Mouse (Mus musculus) hindbrain, embryonic 15.5 days (tissue): Measurements from ENCODE around the gene Fgfr2. TPM values are rescaled to one million over a fixed set of nuclear protein-coding genes. Genes with fewer than 3 reads are reported as not detected.

Source experiments
- ATAC-seq: fragments of 200-750 bp; cut with Nextera tagmentation; 2 replicates; pipeline ENCODE4 v1.8.0; 2017; ENCODE audit warnings: low read depth, moderate number of reproducible peaks, moderate TSS enrichment; ENCODE audit not compliant: low FRiP score
- H3K27ac ChIP-seq: fragments of 300-500 bp; sonication (generic); replicated peaks from 2 replicates; pipeline ENCODE4 v1.5.1; 2015; ENCODE audit warnings: mild to moderate bottlenecking, inconsistent platforms
- H3K27me3 ChIP-seq: fragments of 300-500 bp; sonication (generic); 2 replicates; pipeline ENCODE4 v1.6.1; 2015; ENCODE audit warnings: control low read depth, inconsistent platforms
- H3K36me3 ChIP-seq: fragments of 300-500 bp; sonication (generic); 2 replicates; pipeline ENCODE4 v1.6.1; 2015; ENCODE audit warnings: control low read depth, inconsistent platforms
- H3K4me1 ChIP-seq: fragments of 300-500 bp; sonication (generic); replicated peaks from 2 replicates; pipeline ENCODE4 v1.6.1; 2015; ENCODE audit warnings: control low read depth, inconsistent platforms
- H3K4me2 ChIP-seq: fragments of 300-500 bp; sonication (generic); 2 replicates; pipeline ENCODE4 v1.6.1; 2015; ENCODE audit warnings: moderate library complexity, mild to moderate bottlenecking, inconsistent platforms
- H3K4me3 ChIP-seq: fragments of 300-500 bp; sonication (generic); 2 replicates; pipeline ENCODE4 v1.5.1; 2015; ENCODE audit warnings: mild to moderate bottlenecking, inconsistent platforms
- H3K9ac ChIP-seq: fragments of 300-500 bp; sonication (generic); 2 replicates; pipeline ENCODE4 v1.6.1; 2015; ENCODE audit warnings: inconsistent platforms
- H3K9me3 ChIP-seq: fragments of 300-500 bp; sonication (generic); 2 replicates; pipeline ENCODE4 v1.6.1; 2016; ENCODE audit warnings: control low read depth, inconsistent platforms
- WGBS: fragments of 180-500 bp; shearing (Covaris S2); methylation state at CpG from one replicate; pipeline ENCODE4 v1.1.7; 2015; 5-methylcytosine and 5-hydroxymethylcytosine counted together
- polyA plus RNA-seq: library from polyadenylated mRNA; unstranded; fragments of >200 nt; fragmentation: Nextera tagmentation; extraction: Ambion mirVana; gene quantifications from 2 replicates; pipeline ENCODE4 v1.2.1, GENCODE M21; 2015

Fgfr2 gene
- polyA plus RNA-seq, 1 experiment from 2014 or later, result 28.5 TPM

- no peak for ATAC-seq
Observed at GRCm38 (mm10) chr7:132372752-132373513, 750.2 kb downstream of the Fgfr2 start.

GRCm38 (mm10) chr7:132371832-132372231 lies 751.3 kb downstream of the Fgfr2 start:
- Histone ChIP-seq H3K36me3 (no peaks in the 10 kb centered on the region), H3K9ac (no peak overlapping the region), H3K4me1 (peaks cover 25% of the 10 kb centered on the region), H3K9me3 (no peaks in the 10 kb centered on the region), H3K4me3 (no peak overlapping the region), H3K27ac (0 out of 2 replicates have a peak overlapping the region, but pooled peaks have one; percentile 7), H3K27me3 (no peaks in the 10 kb centered on the region), H3K4me2 (no peak overlapping the region)
- WGBS, result 62% methylated on average over 1 of the region's 1 CpGs
- ATAC-seq, result no peak

More at GRCm38 (mm10) chr7:132372752-132373513, 750.2 kb downstream of the Fgfr2 start:
- Histone ChIP-seq H3K9ac (no peak overlapping the region), H3K9me3 (no peaks in the 10 kb centered on the region), H3K4me2 (0 out of 2 replicates have a peak overlapping the region, but pooled peaks have one; percentile 6), H3K27me3 (no peaks in the 10 kb centered on the region), H3K27ac (peak overlapping the region; percentile 61), H3K36me3 (no peaks in the 10 kb centered on the region), H3K4me3 (no peak overlapping the region), H3K4me1 (peaks cover 27% of the 10 kb centered on the region)
- 22% methylated on average over 17 of the region's 17 CpGs for WGBS

GRCm38 (mm10) chr7:132369784-132370183 lies 753.4 kb downstream of the Fgfr2 start:
- Histone ChIP-seq H3K9me3 (no peaks in the 10 kb centered on the region), H3K36me3 (no peaks in the 10 kb centered on the region), H3K4me2 (no peak overlapping the region), H3K27ac (no peak overlapping the region), H3K9ac (no peak overlapping the region), H3K4me3 (no peak overlapping the region), H3K27me3 (no peaks in the 10 kb centered on the region), H3K4me1 (peaks cover 25% of the 10 kb centered on the region)
- WGBS, result 72% methylated on average over 2 of the region's 2 CpGs
- no peak for ATAC-seq

- Histone ChIP-seq H3K4me2 (no peak overlapping the region), H3K4me3 (no peak overlapping the region), H3K4me1 (peaks cover 24% of the 10 kb centered on the region), H3K9me3 (no peaks in the 10 kb centered on the region), H3K27me3 (no peaks in the 10 kb centered on the region), H3K36me3 (no peaks in the 10 kb centered on the region), H3K9ac (no peak overlapping the region), H3K27ac (no peak overlapping the region)
- ATAC-seq, result no peak
- 74% methylated on average over 6 of the region's 6 CpGs for WGBS
Observed at GRCm38 (mm10) chr7:132368859-132369258, 754.3 kb downstream of the Fgfr2 start.

- Histone ChIP-seq H3K27me3 (no peaks in the 10 kb centered on the region), H3K27ac (no peak overlapping the region), H3K36me3 (no peaks in the 10 kb centered on the region), H3K4me3 (no peak overlapping the region), H3K4me1 (peaks cover 15% of the 10 kb centered on the region; the same call in 1 of the 2 replicates), H3K4me2 (no peak overlapping the region), H3K9ac (no peak overlapping the region), H3K9me3 (no peaks in the 10 kb centered on the region)
- ATAC-seq, result no peak
- 87% methylated on average over 3 of the region's 3 CpGs for WGBS
Observed at GRCm38 (mm10) chr7:132367344-132367743, 755.8 kb downstream of the Fgfr2 start.

- ATAC-seq, result no peak
- Histone ChIP-seq H3K4me2 (no peak overlapping the region), H3K9ac (no peak overlapping the region), H3K9me3 (no peaks in the 10 kb centered on the region), H3K4me1 (peaks cover 8% of the 10 kb centered on the region; the same call in 1 of the 2 replicates), H3K36me3 (no peaks in the 10 kb centered on the region), H3K4me3 (no peak overlapping the region), H3K27me3 (no peaks in the 10 kb centered on the region), H3K27ac (no peak overlapping the region)
- 88% methylated on average over 5 of the region's 5 CpGs for WGBS
Observed at GRCm38 (mm10) chr7:132365703-132366384, 757.3 kb downstream of the Fgfr2 start.

GRCm38 (mm10) chr7:132365111-132365510 lies 758.0 kb downstream of the Fgfr2 start:
- Histone ChIP-seq H3K27me3 (no peaks in the 10 kb centered on the region), H3K4me1 (peaks cover 8% of the 10 kb centered on the region; the same call in 1 of the 2 replicates), H3K36me3 (no peaks in the 10 kb centered on the region), H3K27ac (no peak overlapping the region), H3K4me3 (no peak overlapping the region), H3K9me3 (no peaks in the 10 kb centered on the region), H3K9ac (no peak overlapping the region), H3K4me2 (no peak overlapping the region)
- 76% methylated on average over 5 of the region's 5 CpGs for WGBS
- no peak for ATAC-seq

- Histone ChIP-seq H3K36me3 (no peaks in the 10 kb centered on the region), H3K4me1 (peaks cover 8% of the 10 kb centered on the region; the same call in 1 of the 2 replicates), H3K27me3 (no peaks in the 10 kb centered on the region), H3K4me3 (no peak overlapping the region), H3K9me3 (no peaks in the 10 kb centered on the region), H3K9ac (no peak overlapping the region), H3K4me2 (no peak overlapping the region), H3K27ac (no peak overlapping the region)
- 72% methylated on average over 5 of the region's 5 CpGs for WGBS
- ATAC-seq, result no peak
Observed at GRCm38 (mm10) chr7:132364506-132364905, 758.6 kb downstream of the Fgfr2 start.

GRCm38 (mm10) chr7:132360336-132360735 lies 762.8 kb downstream of the Fgfr2 start:
- H3K4me1 ChIP-seq, result 0 out of 2 replicates have a peak, but pooled peaks cover 5% of the 10 kb centered on the region
- H3K4me3 ChIP-seq, result no peak overlapping the region
- H3K36me3 ChIP-seq, result no peaks in the 10 kb centered on the region
- H3K27ac ChIP-seq, result no peak overlapping the region
- H3K9me3 ChIP-seq, result no peaks in the 10 kb centered on the region
- 67% methylated on average over 4 of the region's 4 CpGs for WGBS
- no peaks in the 10 kb centered on the region for H3K27me3 ChIP-seq
- H3K9ac ChIP-seq, result no peak overlapping the region
- H3K4me2 ChIP-seq, result no peak overlapping the region
- ATAC-seq, result no peak

- Histone ChIP-seq H3K27ac (no peak overlapping the region), H3K9me3 (no peaks in the 10 kb centered on the region), H3K4me3 (no peak overlapping the region), H3K36me3 (no peaks in the 10 kb centered on the region), H3K4me2 (no peak overlapping the region), H3K9ac (no peak overlapping the region), H3K4me1 (0 out of 2 replicates have a peak, but pooled peaks cover 5% of the 10 kb centered on the region), H3K27me3 (no peaks in the 10 kb centered on the region)
- ATAC-seq, result no peak
- 62% methylated on average over 4 of the region's 4 CpGs for WGBS
Observed at GRCm38 (mm10) chr7:132358709-132359108, 764.4 kb downstream of the Fgfr2 start.

- H3K4me3 ChIP-seq, result no peak overlapping the region
- no peak for ATAC-seq
- no peaks in the 10 kb centered on the region for H3K9me3 ChIP-seq
- H3K36me3 ChIP-seq, result no peaks in the 10 kb centered on the region
- no peak overlapping the region for H3K27ac ChIP-seq
- H3K27me3 ChIP-seq, result no peaks in the 10 kb centered on the region
- no peak overlapping the region for H3K4me2 ChIP-seq
- H3K9ac ChIP-seq, result no peak overlapping the region
- 0 out of 2 replicates have a peak, but pooled peaks cover 5% of the 10 kb centered on the region for H3K4me1 ChIP-seq
- WGBS, result 58% methylated on average over 3 of the region's 3 CpGs
Observed at GRCm38 (mm10) chr7:132358250-132358649, 764.9 kb downstream of the Fgfr2 start.

GRCm38 (mm10) chr7:132357841-132358237 lies 765.3 kb downstream of the Fgfr2 start:
- no peak overlapping the region for H3K4me3 ChIP-seq
- no peak for ATAC-seq
- no peaks in the 10 kb centered on the region for H3K27me3 ChIP-seq
- no peak overlapping the region for H3K9ac ChIP-seq
- H3K36me3 ChIP-seq, result no peaks in the 10 kb centered on the region
- no peak overlapping the region for H3K27ac ChIP-seq
- 93% methylated on average over 3 of the region's 3 CpGs for whole genome bisulfite sequencing
- no peaks in the 10 kb centered on the region for H3K9me3 ChIP-seq
- no peak overlapping the region for H3K4me2 ChIP-seq
- H3K4me1 ChIP-seq, result 0 out of 2 replicates have a peak, but pooled peaks cover 5% of the 10 kb centered on the region
